Mouse (Mus musculus) forebrain, embryonic 11.5 days (tissue): ENCODE results near the gene Map2k2. TPM values are rescaled to one million over a fixed set of nuclear protein-coding genes. Genes with fewer than 3 reads are reported as not detected.
A peak's percentile ranks its signal among the peaks of the same experiment; 100 is the strongest.
"Not testable (repeated sequence)": the region's sequence is repeated elsewhere in the genome, so short reads cannot be mapped to it uniquely, and the experiment has no call there.

Source experiments
- ATAC-seq: fragments of 200-750 bp; cut with Nextera tagmentation; replicated peaks from 2 replicates; pipeline ENCODE4 v1.8.0; 2017; ENCODE audit warnings: moderate TSS enrichment; ENCODE audit not compliant: low FRiP score
- DNase-seq: peaks from one replicate; pipeline ENCODE4 v3.0.0-alpha.2; 2017; ENCODE audit warnings: low spot score
- H3K27ac ChIP-seq: fragments of 300-500 bp; sonication (generic); 2 replicates; pipeline ENCODE4 v1.5.1; 2014; ENCODE audit warnings: low read depth, low read length
- H3K27me3 ChIP-seq: fragments of 300-500 bp; sonication (generic); 2 replicates; pipeline ENCODE4 v1.6.1; 2014; ENCODE audit warnings: mild to moderate bottlenecking, low read length, mixed read lengths; ENCODE audit not compliant: control insufficient read depth, insufficient read depth
- H3K36me3 ChIP-seq: fragments of 300-500 bp; sonication (generic); 2 replicates; pipeline ENCODE4 v1.6.1; 2014; ENCODE audit warnings: mild to moderate bottlenecking, low read length, moderate library complexity, mixed read lengths; ENCODE audit not compliant: control insufficient read depth, insufficient read depth
- H3K4me1 ChIP-seq: fragments of 300-500 bp; sonication (generic); replicated peaks from 2 replicates; pipeline ENCODE4 v1.6.1; 2014; ENCODE audit warnings: low read length, mixed read lengths; ENCODE audit not compliant: control insufficient read depth, insufficient read depth
- H3K4me2 ChIP-seq: fragments of 300-500 bp; sonication (generic); 2 replicates; pipeline ENCODE4 v1.6.1; 2014; ENCODE audit warnings: low read depth, mild to moderate bottlenecking, low read length, moderate library complexity, mixed read lengths; ENCODE audit not compliant: severe bottlenecking
- H3K4me3 ChIP-seq: fragments of 300-500 bp; sonication (generic); 2 replicates; pipeline ENCODE4 v1.5.1; 2014; ENCODE audit warnings: low read depth, low read length
- H3K9ac ChIP-seq: fragments of 300-500 bp; sonication (generic); 2 replicates; pipeline ENCODE4 v1.6.1; 2014; ENCODE audit warnings: low read length
- H3K9me3 ChIP-seq: fragments of 300-500 bp; sonication (generic); 2 replicates; pipeline ENCODE4 v1.6.1; 2016; ENCODE audit warnings: low read length, mixed read lengths; ENCODE audit not compliant: control insufficient read depth
- WGBS: fragments of 180-500 bp; shearing (Covaris S2); extraction: QIAGEN DNeasy Blood & Tissue Kit; methylation state at CpG from one replicate; pipeline ENCODE4 v1.1.7; 2014; 5-methylcytosine and 5-hydroxymethylcytosine counted together
- polyA plus RNA-seq: library from polyadenylated mRNA; unstranded; fragments of >200 nt; fragmentation: Nextera tagmentation; extraction: Ambion mirVana; gene quantifications from 2 replicates; pipeline ENCODE4 v1.2.1, GENCODE M21; 2014

The Map2k2 gene
- polyA plus RNA-seq: 212 and 232 TPM in 2 replicates

GRCm38 (mm10) chr10:81105565-81106112 lies at the start of gene Map2k2:
Map2k2 (plus strand) TSS chr10:81105915.
- ATAC-seq: peak; percentile 91
- WGBS: 0% methylated on average over 56 of the region's 56 CpGs
- peak within 1 kb of the TSS; percentile 99 for H3K27ac ChIP-seq

GRCm38 (mm10) chr10:81057406-81058130 lies 48.1 kb upstream of the Map2k2 start:
- WGBS: 94% methylated on average over 23 of the region's 23 CpGs
- no peak overlapping the region for H3K9ac ChIP-seq
- no peak for DNase-seq

More at GRCm38 (mm10) chr10:81105565-81106112, at the start of gene Map2k2:
- H3K4me1 ChIP-seq: peaks cover 13% of the 10 kb centered on the region
- H3K36me3 ChIP-seq: peaks cover 5% of the 10 kb centered on the region; the same call in 1 of the 2 replicates
- DNase-seq: peak; percentile 99
- H3K9ac ChIP-seq: peak within 1 kb of the TSS; percentile 95
- H3K9me3 ChIP-seq: no peaks in the 10 kb centered on the region
- H3K4me3 ChIP-seq: peak within 1 kb of the TSS; percentile 88
- no peaks in the 10 kb centered on the region for H3K27me3 ChIP-seq
- peak within 1 kb of the TSS; percentile 68 for H3K4me2 ChIP-seq

GRCm38 (mm10) chr10:81058896-81059295 lies 46.8 kb upstream of the Map2k2 start:
- Histone ChIP-seq H3K27me3 (no peaks in the 10 kb centered on the region), H3K4me3 (peak overlapping the region; percentile 83), H3K27ac (no peak overlapping the region), H3K9ac (no peak overlapping the region; the same call in 1 of the 2 replicates), H3K4me2 (peak overlapping the region; percentile 77), H3K4me1 (peaks cover 8% of the 10 kb centered on the region), H3K9me3 (no peaks in the 10 kb centered on the region), H3K36me3 (no peaks in the 10 kb centered on the region)
- 91% methylated on average over 6 of the region's 6 CpGs for WGBS
- no peak for ATAC-seq
- DNase-seq: no peak

More at GRCm38 (mm10) chr10:81057406-81058130, 48.1 kb upstream of the Map2k2 start:
- H3K4me2 ChIP-seq: no peak overlapping the region
- peaks cover 8% of the 10 kb centered on the region for H3K4me1 ChIP-seq
- H3K27ac ChIP-seq: no peak overlapping the region
- H3K36me3 ChIP-seq: no peaks in the 10 kb centered on the region
- H3K9me3 ChIP-seq: no peaks in the 10 kb centered on the region
- no peak overlapping the region for H3K4me3 ChIP-seq
- no peaks in the 10 kb centered on the region for H3K27me3 ChIP-seq
- ATAC-seq: no peak

GRCm38 (mm10) chr10:81059603-81060543 lies 45.8 kb upstream of the Map2k2 start, which contains the start of gene Sgta:
Sgta (minus strand) TSS chr10:81060181.
- peak within 1 kb of the TSS; percentile 77 for H3K4me2 ChIP-seq
- H3K36me3 ChIP-seq: no peaks in the 10 kb centered on the region
- peaks cover 8% of the 10 kb centered on the region for H3K4me1 ChIP-seq
- peak within 1 kb of the TSS; percentile 83 for H3K4me3 ChIP-seq
- 0 out of 2 replicates have a peak within 1 kb of the TSS, but pooled peaks have one; percentile 50 for H3K27ac ChIP-seq
- H3K9me3 ChIP-seq: no peaks in the 10 kb centered on the region
- WGBS: under 1% methylated on average over 48 of the region's 48 CpGs
- H3K27me3 ChIP-seq: no peaks in the 10 kb centered on the region
- peak; percentile 98 for DNase-seq
- H3K9ac ChIP-seq: peak within 1 kb of the TSS; percentile 75
- ATAC-seq: peak; percentile 96

- no peak overlapping the region for H3K4me2 ChIP-seq
- WGBS: 64% methylated on average over 4 of the region's 4 CpGs
- H3K27me3 ChIP-seq: no peaks in the 10 kb centered on the region
- no peak for DNase-seq
- no peak for ATAC-seq
- no peaks in the 10 kb centered on the region for H3K9me3 ChIP-seq
- no peaks in the 10 kb centered on the region for H3K36me3 ChIP-seq
- H3K9ac ChIP-seq: no peak overlapping the region
- no peak overlapping the region for H3K4me3 ChIP-seq
- no peak overlapping the region for H3K27ac ChIP-seq
- H3K4me1 ChIP-seq: peaks cover 8% of the 10 kb centered on the region
Observed at GRCm38 (mm10) chr10:81062710-81063109, 43.0 kb upstream of the Map2k2 start.

- not testable (repeated sequence) for ATAC-seq, H3K27ac ChIP-seq, DNase-seq, H3K9me3 ChIP-seq, H3K4me2 ChIP-seq, H3K4me1 ChIP-seq, H3K27me3 ChIP-seq, H3K9ac ChIP-seq, H3K36me3 ChIP-seq, H3K4me3 ChIP-seq
- 92% methylated on average over 8 of the region's 8 CpGs for WGBS
Observed at GRCm38 (mm10) chr10:81064519-81064918, 41.2 kb upstream of the Map2k2 start.

GRCm38 (mm10) chr10:81068706-81069105 lies 37.0 kb upstream of the Map2k2 start:
- Histone ChIP-seq H3K4me3 (no peak overlapping the region), H3K27ac (no peak overlapping the region), H3K4me1 (peaks cover 16% of the 10 kb centered on the region), H3K9me3 (no peaks in the 10 kb centered on the region), H3K4me2 (no peak overlapping the region), H3K27me3 (no peaks in the 10 kb centered on the region), H3K9ac (no peak overlapping the region), H3K36me3 (peaks cover 4% of the 10 kb centered on the region; the same call in 1 of the 2 replicates)
- DNase-seq: no peak
- no peak for ATAC-seq
- 73% methylated on average over 5 of the region's 5 CpGs for WGBS

GRCm38 (mm10) chr10:81069836-81070235 lies 35.9 kb upstream of the Map2k2 start, which contains the start of gene Thop1:
Thop1 (plus strand) TSS chr10:81070035.
- Histone ChIP-seq H3K4me2 (peak within 1 kb of the TSS; percentile 81), H3K27me3 (no peaks in the 10 kb centered on the region), H3K27ac (peak within 1 kb of the TSS; percentile 41; the same call in 1 of the 2 replicates), H3K4me1 (peaks cover 16% of the 10 kb centered on the region), H3K9me3 (no peaks in the 10 kb centered on the region), H3K9ac (peak within 1 kb of the TSS; percentile 86), H3K36me3 (peaks cover 4% of the 10 kb centered on the region; the same call in 1 of the 2 replicates), H3K4me3 (peak within 1 kb of the TSS; percentile 73)
- under 1% methylated on average over 35 of the region's 35 CpGs for WGBS
- DNase-seq (peak; percentile 100), ATAC-seq (peak; percentile 96)
